Mouse (Mus musculus) cerebellum, adult 11-12 months (tissue): Measurements from ENCODE around the gene Cdh22.

Source experiments
- DNase-seq: peaks from one replicate; pipeline ENCODE4 v3.0.0; 2022

Gene Cdh22

GRCm38 (mm10) chr2:165145821-165146220, 88.8 kb downstream of the Cdh22 start:
- no peak for DNase-seq

- DNase-seq: no peak
Measured at GRCm38 (mm10) chr2:165143487-165143886, 91.2 kb downstream of the Cdh22 start.

GRCm38 (mm10) chr2:165136049-165136448, 98.6 kb downstream of the Cdh22 start:
- no peak for DNase-seq

GRCm38 (mm10) chr2:165133566-165133965, 101.1 kb downstream of the Cdh22 start:
- no peak for DNase-seq

- DNase-seq: no peak
Measured at GRCm38 (mm10) chr2:165131428-165131827, 103.2 kb downstream of the Cdh22 start.

- DNase-seq: no peak
Measured at GRCm38 (mm10) chr2:165129189-165129588, 105.5 kb downstream of the Cdh22 start.

- no peak for DNase-seq
Measured at GRCm38 (mm10) chr2:165126896-165127562, 107.6 kb downstream of the Cdh22 start.

- DNase-seq: peak; percentile 31
Measured at GRCm38 (mm10) chr2:165121206-165121840, 113.3 kb downstream of the Cdh22 start.

GRCm38 (mm10) chr2:165120765-165121164, 113.9 kb downstream of the Cdh22 start:
- no peak for DNase-seq

- no peak for DNase-seq
Measured at GRCm38 (mm10) chr2:165113733-165114132, 120.9 kb downstream of the Cdh22 start.

- peak; percentile 66 for DNase-seq
Measured at GRCm38 (mm10) chr2:165112149-165112548, 122.5 kb downstream of the Cdh22 start.

- no peak for DNase-seq
Measured at GRCm38 (mm10) chr2:165106585-165106984, 128.1 kb downstream of the Cdh22 start.

GRCm38 (mm10) chr2:165105513-165106079, 129.1 kb downstream of the Cdh22 start:
- DNase-seq: no peak

GRCm38 (mm10) chr2:165102920-165103319, 131.7 kb downstream of the Cdh22 start:
- DNase-seq: no peak

GRCm38 (mm10) chr2:165100749-165101148, 133.9 kb downstream of the Cdh22 start:
- no peak for DNase-seq

- DNase-seq: no peak
Measured at GRCm38 (mm10) chr2:165098861-165099260, 135.8 kb downstream of the Cdh22 start.

GRCm38 (mm10) chr2:165096367-165096766, 138.3 kb downstream of the Cdh22 start:
- no peak for DNase-seq

GRCm38 (mm10) chr2:165092393-165092792, 142.3 kb downstream of the Cdh22 start:
- no peak for DNase-seq

- no peak for DNase-seq
Measured at GRCm38 (mm10) chr2:165091433-165091965, 143.2 kb downstream of the Cdh22 start.

GRCm38 (mm10) chr2:165090650-165091049, 144.0 kb downstream of the Cdh22 start, which contains the start of gene 1700025C18Rik:
1700025C18Rik (minus strand) TSS chr2:165090750.
- DNase-seq: no peak

GRCm38 (mm10) chr2:165089470-165089869, 145.2 kb downstream of the Cdh22 start:
- no peak for DNase-seq

GRCm38 (mm10) chr2:165086634-165087033, 148.0 kb downstream of the Cdh22 start:
- DNase-seq: no peak

GRCm38 (mm10) chr2:165081257-165081656, 153.4 kb downstream of the Cdh22 start:
- DNase-seq: no peak

- DNase-seq: no peak
Measured at GRCm38 (mm10) chr2:165080657-165081056, 154.0 kb downstream of the Cdh22 start.
